Mouse (Mus musculus) left cerebral cortex, adult 18-20 months (tissue): Measurements from ENCODE around the gene Uvrag. TPM values are rescaled to one million over a fixed set of nuclear protein-coding genes. Genes with fewer than 3 reads are reported as not detected.

Experiments
- DNase-seq, 2 experiments: peaks; one replicate each; pipeline ENCODE4 v3.0.0; 2021 to 2022; ENCODE audit warnings: low spot score in 2 of 2, mixed read lengths in 1 of 2
- total RNA-seq, 2 experiments: library from RNA; stranded (reverse); gene quantifications; 2 replicates each; pipeline ENCODE4 v1.2.3; 2021

The Uvrag gene
- total RNA-seq, 2 experiments from 2014 or later: 51.7 to 56.8 TPM

DNA sequence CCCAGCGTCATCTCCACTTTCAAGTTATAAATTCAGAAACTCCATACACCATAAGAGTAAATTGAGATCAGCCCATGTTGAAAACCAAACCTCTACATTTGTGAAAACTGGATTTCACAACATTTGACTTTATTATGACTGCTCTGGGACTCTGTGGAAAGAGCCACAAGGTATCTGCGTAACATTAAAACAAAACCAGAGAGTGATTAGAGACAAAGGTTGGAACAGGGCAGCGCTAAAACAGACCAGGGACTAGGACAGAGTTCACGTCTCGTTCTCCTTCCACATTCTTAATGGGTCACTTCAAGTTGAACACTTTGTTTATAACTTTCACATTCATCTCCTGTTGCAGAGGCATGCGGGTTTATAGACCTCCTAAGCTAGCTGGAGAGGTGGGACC lies 198.2 kb downstream of the Uvrag start:
- no peak for DNase-seq

DNA sequence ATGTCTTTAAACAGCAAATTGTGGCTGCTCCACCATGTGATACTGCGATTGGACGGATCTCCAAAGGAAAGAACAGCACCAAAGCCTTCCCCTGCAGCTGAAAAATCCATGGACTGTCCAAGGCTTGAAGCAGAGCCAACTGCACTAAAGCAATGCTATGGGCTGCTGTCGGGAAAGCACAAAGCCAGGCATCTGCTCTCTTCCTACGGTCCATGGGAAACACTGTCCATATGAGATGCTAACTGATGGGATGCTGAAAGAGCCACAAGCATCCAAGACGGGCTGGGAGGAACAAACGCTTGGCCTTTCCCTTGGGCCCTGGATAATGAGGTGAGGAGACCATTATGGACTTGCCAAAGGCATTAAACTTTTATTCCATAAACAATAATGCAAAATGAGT lies 201.7 kb downstream of the Uvrag start:
- no peak for DNase-seq

DNA sequence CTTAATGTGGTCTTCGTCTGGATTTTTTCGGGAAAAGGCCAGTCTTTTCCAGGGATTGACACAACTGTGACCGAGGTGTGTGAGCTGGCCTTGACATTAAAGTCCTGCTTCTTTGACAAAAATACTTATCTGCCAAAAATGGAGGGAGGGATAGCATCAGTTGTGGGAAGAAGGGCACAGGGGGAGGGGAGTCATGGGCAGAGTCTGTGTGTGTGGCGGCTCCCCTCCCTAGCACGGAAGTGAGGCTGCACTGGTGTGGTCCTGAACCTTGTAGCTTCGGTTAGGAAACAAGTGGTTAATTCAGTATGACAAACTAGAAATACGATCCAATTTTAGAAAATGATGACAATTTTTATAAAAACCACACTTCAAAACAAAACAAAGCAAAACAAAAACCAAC lies 202.3 kb downstream of the Uvrag start:
- DNase-seq: no peak

DNA sequence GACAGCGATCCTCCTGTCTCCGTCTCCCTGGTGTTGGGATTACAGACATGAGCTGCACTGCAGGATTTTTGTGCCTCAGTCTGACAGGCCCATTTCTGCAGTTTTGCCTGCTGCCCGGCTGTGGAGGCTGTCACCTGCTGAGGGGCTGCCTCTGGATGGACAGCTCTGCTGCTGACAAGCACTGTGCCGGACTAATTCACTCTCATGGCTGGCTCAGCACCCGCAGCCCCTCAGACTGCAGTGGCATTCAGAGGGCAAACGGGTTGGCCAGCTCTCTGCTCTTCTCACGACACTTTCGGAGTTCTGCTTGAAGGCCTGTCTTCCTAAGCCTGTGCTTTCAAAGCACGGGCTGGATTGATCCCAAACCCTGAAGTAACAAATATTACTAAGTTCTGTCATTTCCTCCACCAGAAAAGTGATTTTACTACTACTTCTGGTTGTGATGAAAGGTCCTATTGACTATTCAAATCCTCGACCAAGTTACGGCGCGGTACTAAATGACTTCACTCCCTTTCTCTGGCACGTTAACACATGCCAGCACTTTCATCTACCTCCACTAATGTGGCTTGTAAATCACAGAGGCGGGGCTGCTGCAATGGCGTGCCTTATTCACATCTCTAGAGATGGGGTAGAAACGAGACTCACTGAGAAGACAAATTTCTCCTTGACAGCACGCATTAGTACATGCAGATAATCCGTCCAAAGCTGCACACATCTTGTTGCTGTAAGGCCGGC lies 203.7 kb downstream of the Uvrag start:
- no peak for DNase-seq

DNA sequence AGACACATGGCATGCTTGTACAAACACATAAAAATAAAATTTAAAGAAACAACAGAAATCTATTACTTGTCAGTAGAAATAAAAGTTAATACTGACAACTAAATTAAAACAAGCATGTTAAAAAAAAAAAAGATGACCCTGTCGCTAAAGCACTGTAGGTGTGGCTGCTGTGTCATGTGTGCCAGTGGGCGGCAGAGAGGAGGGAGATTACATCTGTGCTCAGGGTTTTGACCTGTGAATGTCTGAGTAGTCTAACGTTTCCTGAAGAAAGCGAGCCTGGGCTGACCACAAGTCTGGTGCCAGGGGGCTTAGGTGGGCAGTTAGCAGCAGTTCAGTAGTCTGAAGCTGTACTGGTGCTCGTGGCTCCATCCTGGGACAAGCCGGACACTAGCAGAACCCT lies 205.2 kb downstream of the Uvrag start:
- DNase-seq: no peak

DNA sequence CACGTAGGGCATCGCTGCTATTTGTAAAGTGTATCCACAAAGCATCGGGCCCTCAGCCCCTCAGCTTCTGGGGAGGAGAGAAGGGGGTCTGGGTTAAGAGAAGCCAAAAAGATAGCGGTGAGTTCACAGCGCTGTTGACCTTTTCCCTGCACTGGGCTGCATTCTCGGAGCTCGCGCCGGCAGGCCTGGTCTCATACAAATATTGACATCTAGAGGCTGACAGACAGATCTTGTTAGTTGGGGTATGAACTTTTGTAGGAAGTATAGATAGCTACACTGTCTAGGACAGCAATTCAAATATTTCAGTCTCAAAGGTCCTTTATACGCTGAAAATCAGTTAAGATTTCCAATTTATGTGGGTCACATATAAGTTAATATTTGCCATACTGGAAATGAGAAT lies 205.7 kb downstream of the Uvrag start:
- DNase-seq: no peak

DNA sequence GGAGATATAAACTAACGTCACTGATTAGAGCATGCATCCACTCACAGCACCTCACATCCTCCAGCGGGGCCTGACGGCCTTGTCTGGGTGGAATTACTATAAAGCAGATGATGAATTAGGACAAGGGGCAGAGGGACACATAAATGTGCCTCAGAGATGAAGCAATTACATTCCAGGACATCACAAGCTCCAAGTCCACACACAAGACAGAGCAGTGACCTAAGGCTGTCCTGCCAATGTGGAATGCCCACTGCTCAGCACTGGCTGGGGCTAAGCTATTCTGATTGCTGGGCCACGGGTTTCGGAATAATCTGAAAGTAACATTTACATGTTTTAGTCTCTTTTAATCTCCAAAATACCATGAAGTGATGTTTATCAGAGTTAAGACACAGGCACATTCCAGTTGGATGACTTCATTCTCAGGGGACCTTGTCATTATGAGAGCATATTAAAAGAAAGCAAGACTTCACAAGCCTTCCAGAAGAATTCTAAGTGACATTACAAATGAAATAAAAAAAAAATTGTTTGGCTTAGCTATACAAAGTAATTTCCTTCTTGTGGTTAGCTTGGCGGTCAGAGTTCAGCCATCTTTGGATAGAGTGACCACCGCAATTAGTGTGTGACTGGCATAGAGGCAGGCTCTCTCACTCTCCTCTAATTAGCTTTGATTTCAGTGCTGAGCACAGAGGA lies 212.5 kb downstream of the Uvrag start:
- no peak for DNase-seq

DNA sequence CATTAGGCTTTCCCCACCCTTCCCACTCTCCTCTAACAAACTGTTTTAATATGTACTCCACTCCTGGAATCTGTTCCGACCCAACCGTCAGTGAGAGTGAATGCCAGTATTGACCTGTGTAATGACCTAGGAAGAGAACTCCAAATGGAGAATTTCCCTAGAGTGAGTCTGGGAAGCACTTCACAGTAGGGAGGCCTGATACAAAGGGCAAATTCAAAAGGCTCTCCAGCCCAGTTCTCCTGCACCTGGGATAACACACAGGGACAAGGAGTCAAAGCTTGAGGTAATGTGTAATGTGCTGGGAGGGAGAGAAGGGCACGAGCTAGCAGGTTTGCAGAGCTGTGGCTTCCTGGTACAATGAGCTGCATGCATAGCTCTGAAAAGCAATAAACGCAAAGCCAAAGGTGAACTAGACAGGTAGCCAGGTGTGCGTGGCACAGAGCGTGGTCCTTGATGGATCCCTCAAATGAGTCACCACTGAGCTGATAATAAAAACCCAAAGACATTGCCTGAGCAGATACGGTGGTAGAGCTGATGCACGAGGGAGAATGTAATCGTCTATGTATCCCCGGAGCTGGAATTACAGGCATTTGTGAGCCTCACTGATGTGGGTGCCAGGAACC lies 213.9 kb downstream of the Uvrag start:
- DNase-seq: no peak

DNA sequence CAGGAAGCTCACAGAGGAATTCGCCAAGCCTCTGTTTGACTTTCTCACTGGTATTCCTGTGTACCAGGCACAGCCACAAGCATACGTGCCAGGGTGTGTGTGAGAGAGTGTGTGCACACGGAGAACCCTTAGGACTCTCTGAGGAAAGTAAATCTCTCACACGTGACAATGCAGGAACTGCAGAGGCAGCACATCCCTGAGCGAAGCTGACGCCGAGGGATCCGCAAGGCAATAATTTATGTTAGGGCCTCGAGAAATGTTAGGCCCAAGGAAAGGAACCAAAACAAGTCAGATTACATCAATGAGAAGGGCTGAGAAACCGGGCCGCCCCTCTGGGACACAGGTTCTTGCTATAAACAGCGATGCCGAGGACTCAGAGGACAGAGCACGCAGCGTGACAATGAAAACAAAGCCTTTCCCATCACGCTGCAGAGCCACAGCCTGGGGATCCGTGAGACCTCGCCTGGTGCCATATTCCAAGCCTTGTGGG lies 216.5 kb downstream of the Uvrag start:
- DNase-seq: no peak

DNA sequence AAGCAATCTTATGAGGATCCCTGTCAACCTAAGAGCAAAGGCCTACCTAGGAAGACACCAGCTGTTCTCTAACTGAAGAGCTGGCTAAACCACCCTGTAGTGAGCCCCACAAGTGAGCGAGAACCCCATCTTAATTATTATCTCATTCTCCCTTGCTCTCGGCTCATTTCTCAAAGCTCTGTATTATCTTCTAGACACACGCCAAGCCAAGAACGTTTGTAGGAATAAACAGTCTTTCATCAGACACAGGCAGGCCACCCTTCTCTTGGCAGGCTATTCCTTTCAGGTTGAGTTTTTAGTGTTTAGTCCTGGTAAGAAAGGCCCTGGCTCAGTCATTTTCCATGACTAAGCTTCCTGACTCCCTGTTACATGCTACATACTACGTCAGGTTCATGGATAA lies 218.0 kb downstream of the Uvrag start:
- DNase-seq: no peak

DNA sequence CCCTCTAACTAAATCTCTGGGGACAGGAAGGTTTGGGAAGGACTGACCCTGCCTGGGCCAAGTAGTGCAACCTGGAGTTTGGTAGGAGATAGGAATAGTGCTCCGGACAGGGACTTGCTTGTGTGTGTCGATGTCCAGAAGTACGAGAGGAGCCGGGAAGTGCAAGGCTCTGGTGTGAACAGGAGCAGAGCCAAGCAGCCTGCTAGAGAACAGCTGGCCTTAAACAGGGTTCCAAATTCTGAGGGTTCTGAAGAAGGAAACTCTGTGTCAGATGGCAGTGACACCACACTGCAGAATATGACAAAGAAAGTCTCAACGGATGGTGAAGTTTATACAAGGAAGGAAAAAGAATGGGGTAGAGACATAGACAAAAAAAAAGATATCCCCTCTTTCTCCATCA lies 223.5 kb downstream of the Uvrag start:
- DNase-seq: no peak

DNA sequence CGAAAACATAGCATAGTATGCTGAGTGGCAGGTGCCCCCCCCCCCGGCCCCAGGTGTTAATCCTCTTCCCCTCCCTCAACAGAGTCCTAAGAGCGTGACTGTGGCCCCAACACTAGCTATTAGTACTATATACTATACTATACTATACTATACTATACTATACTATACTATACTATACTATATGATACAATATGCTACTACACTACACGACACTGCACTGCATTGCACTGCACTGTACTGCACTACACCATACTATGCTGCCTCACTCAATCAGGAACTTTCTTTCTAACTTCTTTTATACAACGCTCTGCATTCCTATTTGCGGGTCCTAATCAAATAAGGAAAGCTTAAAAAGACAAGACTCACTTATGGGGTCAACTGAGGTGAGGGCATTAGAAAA lies 224.4 kb downstream of the Uvrag start:
- no peak for DNase-seq

DNA sequence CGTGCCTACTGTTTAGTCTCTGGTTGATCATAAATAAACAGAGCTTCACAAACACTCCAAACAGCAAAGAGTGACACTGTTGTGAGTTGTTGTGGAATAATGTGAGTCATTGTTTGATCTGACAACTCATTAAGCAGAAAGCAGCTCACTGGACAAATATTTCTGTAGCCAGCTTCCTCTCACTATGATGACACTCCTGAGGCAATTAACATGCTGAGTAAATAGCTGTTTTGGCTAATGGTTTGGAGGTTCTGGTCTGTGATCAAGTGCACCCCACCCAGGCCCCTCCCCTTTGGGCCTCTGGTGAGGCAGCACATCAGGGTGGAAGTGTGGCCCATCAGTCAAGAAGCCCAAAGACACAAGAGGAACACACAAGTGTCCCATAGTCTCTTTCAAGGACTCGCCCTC lies 228.0 kb downstream of the Uvrag start:
- DNase-seq: no peak

DNA sequence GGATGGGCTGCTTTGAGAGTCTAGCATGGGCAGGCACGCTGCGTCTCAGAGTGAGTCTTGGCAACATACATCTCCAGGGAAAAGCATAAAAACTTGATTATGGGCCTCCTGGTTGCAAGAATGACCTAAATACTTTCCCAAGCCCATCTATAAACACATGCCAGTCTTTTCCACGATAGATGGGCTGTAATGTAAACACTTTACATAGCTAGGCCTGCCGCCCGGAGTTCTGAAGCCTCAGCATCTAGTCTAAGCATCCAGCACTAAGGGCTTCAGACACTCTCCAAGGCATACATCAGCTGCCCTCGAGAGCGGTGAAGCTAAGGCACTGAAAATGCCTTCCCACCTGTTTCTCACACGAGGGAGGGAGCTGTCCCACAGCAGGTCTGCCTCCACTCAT lies 229.7 kb downstream of the Uvrag start:
- DNase-seq: no peak

DNA sequence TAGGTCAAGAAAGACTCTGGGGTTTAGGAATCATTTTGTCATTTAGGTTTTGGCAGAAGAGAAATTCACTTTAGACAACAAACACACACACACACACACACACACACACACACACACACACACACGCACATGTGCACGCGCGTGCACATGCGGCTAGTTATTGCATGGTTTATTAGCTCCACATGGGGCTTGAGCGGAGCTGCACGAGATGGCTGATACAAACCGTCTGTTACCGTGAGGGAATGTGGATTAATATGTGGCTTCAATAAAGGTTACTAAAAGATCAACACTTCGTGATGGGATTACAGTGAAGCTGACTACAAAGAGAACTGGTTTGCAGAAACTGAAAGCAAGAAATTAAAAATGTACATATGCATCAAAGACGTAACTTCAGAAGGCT lies 230.2 kb downstream of the Uvrag start:
- DNase-seq: no peak

DNA sequence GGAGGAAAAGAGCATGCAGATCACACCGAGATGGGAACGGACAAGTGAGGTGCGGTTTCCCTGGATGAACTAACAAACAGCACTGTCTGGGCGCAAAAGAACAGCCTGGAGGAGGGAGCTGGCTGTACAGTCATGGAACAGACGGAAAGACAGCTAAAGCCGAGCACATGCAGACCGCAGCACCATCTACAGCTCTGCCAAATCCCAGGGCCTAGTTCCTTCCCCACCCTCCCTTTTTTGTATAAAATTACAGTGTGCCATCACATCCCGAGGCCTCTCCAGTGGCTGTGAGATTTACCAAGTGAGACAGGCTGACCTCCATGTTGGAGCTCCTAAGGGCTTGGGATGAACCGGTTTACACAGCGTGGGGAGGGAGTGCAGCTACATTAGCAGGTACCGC lies 230.8 kb downstream of the Uvrag start:
- no peak for DNase-seq

DNA sequence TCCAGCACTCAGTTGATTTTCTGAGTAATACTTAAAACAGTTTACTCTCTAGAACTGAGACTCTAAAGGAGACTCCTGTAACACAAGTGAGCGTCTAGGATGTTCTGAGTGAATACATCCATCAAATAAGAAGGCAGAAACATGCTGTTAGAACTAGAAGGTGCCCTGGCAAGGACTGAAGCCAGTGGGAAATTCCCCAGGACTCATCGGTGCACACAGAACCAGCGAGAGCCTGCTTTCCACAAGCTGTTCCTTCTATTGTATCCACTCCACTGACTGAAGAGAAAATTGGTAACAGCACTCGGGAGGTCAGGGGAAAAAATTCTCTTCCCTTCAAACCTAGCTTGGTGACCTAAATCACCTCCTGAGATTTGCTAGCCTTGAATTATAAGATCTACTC lies 233.5 kb downstream of the Uvrag start:
- no peak for DNase-seq

DNA sequence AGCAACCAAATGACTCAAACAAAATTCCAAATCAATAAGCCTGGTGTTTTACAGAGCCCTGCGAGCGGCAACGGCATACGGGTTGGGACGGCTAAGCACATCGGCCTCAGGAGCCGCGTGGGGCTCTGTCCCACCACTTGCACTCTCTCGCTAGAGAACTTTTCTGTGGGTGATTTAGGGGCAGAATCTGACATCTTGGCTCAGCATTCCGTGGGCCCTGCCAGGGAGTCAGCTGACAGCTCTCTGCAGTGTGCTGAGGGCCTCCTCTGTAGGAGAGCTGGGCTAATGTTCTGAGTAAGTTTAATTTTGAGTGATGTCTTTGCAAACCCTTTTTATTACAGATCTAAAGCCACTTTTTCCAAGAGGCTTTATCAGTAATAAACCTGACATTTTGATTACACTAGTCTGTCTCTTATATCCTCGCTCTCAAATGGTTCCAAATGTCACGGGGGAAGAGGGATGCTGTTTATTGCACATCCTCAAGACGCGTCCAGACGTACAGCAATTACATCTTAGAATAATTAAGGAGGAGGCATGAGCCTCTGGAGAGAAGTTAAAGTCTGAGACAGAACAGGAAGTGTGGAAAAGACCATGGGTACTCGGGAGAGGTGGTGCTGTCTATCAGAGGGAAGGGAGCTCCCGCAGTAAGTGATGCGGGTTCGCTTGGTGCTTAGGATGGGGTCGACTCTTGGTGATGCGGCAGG lies 236.1 kb downstream of the Uvrag start:
- DNase-seq: no peak

DNA sequence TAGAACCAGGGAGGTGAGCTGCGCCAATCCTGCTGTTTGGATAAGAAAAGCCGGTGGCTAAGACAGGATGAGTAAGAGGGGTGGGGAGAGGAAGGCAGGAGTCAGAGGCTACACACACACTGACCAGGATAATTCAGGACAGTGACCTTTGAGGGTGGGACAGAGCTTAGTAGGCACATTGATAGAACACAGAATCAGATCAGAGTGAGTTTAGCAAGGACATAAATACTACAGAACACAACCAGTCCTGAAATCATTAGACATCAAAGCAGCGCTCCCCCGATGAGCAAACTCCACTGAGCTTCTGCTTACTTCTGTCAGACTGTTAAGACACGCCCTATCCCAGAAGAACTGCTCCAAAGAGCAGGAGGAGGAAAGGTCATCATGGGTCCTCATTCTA lies 237.1 kb downstream of the Uvrag start:
- no peak for DNase-seq

DNA sequence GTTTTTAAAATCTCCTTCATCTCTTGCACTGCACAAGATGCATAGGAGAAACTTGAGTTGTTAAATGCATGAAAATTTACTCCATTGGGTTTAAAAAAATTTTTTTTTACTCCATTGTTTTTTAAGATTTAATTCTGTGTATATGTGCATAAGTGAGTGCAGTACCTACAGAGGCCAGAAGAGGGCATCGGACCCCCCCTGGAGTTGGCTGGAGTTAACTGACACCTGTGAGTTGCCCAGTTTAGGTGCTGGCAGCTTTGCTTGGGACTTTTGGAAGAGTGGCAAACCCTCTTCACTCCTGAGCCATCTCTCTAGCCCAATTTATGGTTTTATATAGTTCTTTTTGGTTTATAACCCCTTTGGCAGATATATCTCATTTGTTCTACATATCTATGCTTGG lies 239.8 kb downstream of the Uvrag start:
- DNase-seq: no peak

DNA sequence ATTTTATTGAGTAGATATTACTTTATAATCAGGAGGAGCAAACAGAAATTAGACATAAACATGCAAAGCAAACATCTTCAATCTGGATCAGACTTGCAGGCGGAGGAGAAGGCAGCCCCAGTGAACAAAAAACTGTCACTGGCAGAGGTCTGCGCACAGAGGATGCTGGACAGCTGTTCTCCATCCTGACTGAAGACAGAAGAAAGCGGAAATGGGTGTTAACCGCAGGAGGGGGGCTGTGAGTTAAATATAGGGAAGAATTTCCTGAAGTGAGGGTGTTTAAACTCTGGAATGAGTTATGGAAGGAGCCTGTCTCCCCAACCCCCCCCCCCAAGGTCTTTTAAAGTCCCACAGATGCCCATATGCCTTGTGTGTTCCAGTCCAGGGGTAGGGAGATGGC lies 241.1 kb downstream of the Uvrag start:
- no peak for DNase-seq

DNA sequence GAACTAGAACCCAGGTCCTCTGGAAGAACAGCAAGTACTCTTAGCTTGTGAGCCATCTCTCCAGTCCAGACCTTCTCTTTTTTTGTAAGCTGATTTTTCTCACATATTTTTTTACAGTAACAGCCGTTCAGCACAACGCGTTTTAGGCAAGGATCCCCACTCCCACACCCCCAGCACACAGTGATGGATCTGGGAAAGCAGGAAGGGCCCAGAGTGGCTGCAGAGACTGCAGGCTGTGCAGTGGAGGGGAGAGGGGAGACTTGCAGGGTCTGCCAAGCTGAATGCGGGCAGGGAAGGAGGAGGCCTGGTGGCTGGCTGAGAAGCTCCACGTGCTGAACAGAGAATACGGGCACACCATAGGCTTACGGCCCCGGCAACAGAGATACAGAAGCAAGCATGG lies 243.6 kb downstream of the Uvrag start:
- peak; percentile 19 to 41 for DNase-seq
